Mouse (Mus musculus) thymus, adult 18-20 months (tissue): ENCODE results near the gene Barx2.
A peak's percentile ranks its signal among the peaks of the same experiment; 100 is the strongest.

ENCODE experiments used
- DNase-seq, 2 experiments: peaks; one replicate each; pipeline ENCODE4 v3.0.0; 2022; ENCODE audit warnings: mixed read lengths in 2 of 2

Barx2 gene

DNA sequence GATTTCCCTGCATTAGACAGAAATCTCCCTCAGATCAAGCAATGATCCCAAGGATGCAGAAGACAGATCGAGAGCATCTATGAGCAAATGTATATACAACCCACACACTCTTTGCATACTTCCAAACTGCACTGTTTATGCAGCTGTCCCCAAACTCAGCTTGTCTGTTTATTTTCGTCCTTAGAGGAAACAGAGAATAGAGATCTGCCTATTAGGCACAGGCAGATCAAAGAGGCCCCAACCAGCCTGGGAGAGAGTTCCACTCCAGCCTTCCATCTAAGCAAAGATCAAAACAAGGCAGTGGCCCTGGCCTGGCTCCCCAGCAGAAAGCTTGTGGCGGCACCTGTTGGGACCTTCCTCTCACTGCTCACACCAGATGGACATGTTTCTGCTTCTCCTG, 27.0 kb downstream of the Barx2 start:
- no peak for DNase-seq

DNA sequence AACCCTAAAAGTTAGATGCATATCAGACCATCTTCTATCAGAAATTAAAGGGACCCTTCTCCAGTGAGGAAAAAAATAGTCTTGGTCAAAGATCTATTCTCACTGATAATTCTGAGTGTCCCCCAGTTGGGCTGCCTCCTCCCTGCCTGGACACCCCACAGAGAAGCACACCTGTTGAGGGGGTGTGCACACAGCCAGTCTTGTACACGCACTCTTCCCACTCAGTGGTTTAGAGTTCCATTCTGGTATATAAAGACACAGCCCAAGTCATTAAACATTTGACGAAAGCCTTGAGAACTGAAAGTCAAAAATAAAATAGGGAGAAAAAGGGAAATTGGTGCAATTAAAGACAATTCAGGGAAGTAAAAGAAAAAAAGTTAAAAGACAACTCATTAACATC, 30.9 kb downstream of the Barx2 start:
- no peak for DNase-seq

DNA sequence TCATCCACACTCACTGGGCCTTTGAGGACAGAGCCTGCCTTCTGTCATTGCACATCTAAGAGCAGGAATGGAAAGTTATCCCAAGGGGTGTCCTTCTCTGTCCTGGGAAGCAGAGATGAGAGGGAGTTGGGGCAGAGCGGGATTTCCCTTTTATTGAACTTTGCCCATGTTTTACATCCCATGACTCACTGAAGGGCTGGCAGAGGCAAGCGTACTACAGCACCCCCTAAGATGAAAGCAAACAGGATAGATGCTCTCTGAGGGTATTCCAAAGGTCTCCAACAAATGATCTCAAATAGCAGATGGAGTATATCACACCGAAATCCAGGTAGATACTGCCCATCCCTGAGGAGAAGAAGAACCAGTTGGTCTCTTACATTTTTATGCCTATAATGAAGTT, 37.7 kb downstream of the Barx2 start:
- DNase-seq = no peak

DNA sequence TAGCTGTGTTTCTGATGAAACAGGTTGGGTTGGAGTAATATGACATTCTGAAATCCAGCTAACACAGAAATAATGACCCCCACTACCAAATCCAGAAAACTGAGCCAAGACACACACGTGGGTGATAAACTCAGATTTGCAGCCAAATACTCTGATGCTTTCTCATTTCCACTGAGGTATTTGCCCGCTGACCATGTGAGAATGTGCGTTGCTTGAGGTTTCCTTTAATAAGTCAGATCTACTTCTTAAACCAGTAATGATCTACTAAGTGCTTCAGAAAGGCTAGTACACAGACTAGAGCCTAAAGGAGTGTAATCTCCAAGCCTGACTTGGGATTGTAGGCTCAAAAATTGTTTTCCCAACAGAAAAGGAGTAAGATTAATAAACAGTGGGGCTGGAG, 39.0 kb downstream of the Barx2 start:
- DNase-seq = no peak

DNA sequence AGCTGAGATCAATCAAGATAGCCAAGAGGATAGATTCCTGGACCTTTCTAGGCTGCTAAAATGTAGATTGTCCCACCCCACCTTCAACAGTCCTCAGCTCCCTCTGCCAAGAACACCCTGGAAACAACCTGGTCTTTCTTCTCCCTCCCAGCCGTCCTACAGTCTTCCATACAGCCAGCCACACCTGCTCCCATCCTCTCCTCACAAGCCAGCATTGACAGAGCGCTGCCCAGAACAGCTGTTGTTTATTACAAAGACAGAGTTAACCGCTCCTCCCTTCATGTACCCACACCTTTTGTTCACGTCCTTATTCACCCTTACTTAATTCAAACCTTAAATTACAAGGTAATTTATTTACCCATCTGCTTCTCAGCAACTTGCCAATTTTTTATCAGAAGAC, 41.9 kb downstream of the Barx2 start:
- DNase-seq = no peak

DNA sequence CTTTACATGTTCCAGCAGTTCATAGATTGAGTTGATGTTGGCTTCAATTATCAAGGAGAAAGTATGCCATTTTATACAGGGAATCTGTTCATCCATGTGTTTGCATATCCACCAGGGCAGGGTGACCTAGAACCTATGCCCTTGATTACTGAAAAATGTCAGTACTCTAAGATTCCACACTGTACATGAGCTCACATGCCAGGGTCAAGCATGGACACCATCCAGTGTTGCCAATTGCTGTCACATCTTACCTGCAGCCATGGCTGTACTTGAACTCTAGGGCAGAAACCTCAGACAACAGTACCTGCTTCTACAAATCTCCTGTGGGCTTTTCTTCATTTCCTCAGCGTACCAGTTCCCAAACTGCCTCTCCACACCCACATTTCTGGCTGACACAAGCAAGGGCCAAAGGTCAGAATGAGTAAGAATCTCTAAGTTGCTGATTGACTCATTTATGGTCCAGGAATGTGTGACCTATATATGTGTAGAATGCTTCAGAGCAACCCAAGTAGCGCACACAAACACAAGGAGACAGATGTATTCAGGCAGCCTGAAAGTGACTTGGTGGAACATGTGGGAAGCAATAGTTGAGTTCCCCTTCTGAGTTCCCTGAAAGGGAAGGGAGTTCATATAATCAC, 44.3 kb downstream of the Barx2 start:
- DNase-seq = no peak

DNA sequence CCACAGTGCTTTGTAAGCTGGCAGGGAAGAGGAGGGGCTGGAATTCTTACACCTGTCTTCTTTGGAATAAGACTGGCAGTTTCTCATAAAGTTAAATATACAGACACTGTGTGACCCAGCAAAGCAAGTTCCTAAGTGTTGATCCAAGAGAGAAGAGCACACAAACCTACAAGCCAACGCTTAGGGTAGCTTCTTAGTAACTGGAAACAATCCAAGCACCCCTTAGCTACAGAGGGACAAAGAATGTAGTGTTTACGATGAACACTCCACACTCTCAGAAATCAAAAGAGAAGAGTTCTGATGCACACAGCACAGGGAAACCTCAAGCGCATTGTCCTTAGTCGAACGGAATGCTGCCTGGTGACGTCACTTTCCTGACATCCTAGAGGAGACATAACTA, 49.4 kb downstream of the Barx2 start:
- DNase-seq = no peak

DNA sequence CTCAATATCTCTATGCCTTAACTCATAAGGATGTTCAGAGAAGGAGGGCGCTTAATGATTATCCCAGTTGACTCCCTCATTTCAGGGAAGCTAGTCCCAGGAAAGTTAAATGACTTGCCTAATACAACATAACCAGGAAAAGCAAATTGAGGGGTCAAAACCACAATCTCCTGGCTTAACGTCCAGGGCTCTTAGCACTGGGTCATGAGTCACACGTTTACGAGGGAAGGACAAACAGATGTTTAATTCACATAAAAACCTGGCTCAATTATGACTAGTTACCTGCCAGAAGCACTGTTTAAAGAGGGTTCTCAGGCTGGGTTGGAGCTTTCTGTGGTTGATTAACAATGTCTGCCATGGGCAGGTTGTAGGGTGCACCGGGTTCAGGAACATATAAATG, 53.8 kb downstream of the Barx2 start:
- DNase-seq = no peak

DNA sequence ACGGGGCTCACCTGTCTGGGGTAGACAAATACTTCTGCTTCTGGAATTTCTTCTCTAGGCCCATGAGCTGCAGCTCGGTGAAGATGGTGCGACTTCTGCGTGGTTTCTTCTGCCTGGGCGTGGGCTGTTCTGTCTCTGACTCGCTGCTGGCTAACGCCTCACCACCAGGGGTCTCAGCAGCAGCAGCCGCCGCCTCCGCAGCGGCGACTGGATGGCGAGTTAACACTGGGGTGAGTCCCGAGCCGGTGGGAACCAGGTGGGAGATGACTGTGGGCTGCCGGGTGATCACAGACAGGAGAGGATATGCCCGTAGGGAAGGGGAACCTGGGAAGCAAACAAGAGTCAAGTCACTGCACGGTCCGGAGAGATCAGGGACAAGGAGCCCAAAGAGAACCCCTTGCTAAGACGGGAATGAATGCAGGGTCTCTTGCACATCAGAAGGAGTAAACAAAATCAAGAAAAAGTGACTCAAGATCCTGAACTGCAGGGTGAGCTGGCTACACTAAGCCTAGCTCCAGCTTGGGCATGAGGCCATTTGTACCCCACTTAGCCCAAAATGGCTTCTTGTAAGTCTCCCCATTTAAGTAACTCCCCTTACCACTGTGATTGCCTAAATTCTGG, 54.4 kb downstream of the Barx2 start:
- no peak for DNase-seq

DNA sequence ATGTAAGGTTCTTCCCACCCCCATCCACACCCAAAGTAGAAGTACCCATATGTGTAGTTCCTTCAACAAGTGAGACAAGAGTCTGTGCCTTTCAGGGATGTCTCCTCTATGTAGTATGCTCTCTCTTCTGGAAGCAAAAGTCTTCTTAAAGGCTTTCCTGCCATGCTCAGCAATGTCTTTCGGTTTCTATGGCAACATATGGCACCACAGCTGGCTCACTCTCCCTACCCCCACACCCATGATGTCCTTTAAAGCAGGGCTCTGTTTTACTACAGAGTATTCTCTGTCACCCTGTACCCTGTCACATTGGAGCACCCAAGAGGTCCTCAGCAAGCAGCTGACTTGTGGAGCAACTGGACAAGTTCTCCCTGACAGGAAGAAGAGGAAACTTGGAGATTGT, 55.8 kb downstream of the Barx2 start:
- DNase-seq = no peak

DNA sequence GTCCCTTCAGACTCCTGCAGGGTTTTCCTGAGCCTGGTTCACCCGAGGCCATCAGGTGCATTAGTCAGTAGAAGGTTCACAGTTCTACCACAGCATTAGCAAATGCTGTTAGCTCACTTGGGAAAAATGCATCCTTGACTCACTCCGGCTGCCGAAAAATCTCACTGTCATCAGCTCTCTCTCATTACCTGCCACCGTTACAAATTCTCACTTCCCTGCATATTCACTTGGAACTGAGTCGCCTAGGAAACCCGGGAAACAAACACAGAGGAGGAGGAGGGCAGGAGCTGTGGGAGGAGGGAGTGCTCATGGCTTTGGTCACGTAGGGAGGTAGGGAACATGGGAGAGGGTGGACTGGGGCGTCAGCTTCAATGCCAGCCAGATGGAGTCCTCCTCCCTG, 56.8 kb downstream of the Barx2 start:
- DNase-seq = no peak

DNA sequence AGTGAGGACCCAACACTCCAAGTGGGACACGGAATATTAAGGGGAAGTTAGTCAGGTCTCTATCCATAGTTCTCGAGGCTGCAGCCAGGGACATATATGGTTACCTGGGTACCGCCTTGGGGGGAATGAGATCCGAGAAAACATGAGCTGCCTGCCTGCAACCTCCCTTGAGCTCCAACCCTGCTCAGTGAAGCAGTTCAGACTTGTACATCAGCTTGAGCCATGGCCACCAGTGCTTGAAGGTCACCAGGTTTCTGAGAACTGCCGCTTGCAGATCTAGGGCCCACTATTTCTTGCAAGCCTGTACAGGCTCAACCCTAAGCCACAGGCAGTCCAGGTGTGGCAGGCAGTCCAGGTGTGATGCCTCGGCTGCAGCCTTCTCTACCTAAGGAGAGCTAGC, 57.6 kb downstream of the Barx2 start:
- no peak for DNase-seq

DNA sequence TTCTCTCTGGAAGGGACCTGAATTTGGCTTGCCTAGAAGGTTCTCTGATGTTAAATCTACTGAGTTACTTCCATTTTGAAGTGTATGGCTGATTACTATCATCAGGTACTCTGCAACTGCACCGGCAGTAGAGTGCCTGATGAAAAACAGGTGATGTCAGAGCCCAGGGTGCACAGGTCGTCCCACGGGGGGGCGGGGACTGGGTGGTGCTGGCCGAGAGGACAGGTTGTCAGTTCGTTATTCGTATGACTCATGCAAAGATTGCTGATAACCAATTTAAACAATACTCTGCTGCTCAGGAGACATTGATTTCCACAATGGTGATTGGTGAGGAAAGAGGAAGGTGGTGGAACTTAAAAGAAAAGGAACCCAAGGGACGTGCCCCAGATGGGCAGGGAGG, 61.6 kb downstream of the Barx2 start:
- no peak for DNase-seq

DNA sequence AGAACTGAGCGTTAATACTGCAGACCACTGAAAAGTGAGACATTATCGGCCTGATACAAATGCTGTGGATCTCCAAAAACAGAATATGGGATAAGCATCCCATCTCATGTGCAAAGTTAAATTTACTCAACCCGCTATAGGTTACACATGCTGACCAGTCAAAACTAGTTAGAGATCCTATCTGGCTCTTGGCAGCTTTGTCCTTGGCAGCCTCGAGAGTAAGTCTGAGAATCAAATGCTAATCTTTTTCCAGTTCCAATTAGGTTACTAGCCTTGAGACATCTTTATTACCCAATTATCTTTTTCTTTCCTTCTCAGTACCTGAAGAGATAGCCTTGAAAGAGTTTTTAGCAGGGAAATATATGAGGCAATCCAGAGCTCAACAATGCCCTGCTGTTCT, 62.6 kb downstream of the Barx2 start:
- no peak for DNase-seq

DNA sequence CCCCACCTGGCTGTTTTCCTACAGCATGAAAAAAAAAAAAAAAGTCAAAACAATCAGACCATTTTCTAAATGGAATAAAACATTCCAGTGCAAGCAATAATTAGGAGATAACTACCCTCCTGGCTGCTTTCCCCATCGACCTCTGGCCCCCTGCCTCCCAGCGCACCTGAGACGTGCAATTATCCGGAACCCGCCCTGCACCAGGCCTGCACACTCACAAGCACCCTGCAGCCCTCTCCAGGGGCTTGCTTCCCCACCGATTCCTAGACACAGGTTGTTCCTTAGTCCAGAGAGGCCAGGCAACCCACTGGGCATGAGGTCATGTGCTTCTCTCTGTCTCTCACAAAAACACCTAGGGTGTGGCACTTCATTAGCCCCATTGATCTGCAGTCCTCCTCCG, 63.9 kb downstream of the Barx2 start:
- no peak for DNase-seq

DNA sequence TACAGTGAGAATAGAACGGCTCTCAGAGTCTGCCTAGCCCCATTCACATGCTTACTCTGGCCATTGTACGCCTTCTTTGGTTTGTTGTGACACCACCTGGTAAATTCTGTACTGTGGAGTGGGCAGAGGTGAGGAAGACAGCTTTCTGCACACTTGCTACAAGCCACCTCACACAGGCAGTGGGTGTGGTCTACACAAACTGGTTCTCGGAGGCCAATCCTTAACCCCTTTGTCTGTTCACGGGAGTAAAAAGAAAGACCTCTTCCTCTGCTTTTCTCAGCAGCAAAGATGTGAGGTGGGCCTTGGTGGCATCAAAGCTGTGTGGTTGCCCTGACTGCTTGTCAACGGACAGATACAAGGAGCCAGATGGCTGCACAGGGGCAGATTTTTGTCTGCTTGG, 68.6 kb downstream of the Barx2 start:
- peak; percentile 22 to 45 for DNase-seq

DNA sequence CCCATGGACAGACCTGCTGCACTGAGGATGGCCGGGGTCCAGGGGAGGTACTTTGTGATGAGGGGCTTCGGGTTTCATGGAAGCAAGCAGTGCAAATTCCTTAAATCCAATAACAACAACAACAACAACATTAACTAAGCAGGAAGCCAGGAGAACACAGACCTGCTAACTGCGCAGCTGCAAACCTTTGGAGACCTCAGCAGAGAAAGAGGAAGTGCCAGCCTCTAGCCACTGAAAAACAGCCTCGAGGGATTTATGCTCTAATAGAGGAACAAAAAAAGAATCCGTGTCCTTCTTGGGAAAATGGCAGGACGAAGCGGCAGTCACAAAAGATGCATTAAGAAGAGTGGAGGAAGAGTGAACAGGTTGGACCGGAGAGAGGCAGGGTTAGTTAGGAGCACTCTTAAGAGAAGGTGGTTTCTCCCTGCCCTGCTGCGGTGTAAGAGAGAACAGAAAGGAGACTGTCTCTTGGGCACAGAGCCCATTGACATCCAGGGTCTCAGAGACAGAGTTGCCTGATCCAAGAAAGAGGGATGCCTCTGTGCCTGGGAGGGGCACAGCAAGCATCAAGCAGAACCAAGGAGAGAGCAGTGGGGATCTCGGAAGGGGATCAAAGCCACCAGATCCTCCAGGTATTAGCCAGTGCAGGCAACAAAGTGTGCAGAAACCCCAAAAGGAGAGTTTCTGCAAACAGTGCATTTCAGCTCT, 72.0 kb downstream of the Barx2 start:
- no peak for DNase-seq

DNA sequence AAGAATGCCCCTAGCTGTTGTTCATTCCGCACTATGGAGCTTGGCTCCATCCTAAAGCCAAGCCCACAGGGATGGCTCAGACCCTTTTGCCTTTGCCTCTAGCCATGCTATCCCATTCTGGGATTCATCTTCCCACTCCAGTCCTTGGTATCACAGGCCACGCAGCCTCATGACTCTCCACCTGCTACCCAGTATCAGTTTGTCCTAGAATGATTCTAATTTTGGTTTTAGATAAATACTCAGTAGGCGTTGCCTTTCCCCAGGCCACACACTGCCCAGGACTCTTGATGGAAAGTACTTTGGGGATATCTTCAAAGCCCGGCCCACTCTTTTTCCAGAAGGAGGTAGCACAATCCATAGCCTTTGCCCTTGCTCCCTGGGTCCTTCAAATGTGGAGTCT, 72.7 kb downstream of the Barx2 start:
- no peak for DNase-seq

DNA sequence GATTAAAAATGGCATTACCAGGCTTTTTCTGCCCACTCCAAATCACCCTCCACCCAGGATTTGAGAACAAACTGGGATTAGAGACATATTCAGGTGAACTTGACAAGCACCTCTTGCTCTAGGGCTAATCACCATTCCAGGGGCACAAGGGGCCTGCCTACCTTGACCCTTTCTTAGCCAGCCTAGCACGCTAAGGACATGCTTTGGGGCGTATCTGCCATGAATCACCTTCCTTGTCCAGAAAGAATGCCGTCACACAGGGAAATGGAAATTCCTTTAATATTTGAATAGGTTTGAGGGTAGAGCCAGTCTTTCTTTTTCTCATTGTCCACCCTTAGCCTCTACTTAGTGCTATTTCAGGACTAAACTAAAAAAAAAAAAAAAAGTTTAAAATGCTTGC, 73.2 kb downstream of the Barx2 start:
- no peak for DNase-seq

DNA sequence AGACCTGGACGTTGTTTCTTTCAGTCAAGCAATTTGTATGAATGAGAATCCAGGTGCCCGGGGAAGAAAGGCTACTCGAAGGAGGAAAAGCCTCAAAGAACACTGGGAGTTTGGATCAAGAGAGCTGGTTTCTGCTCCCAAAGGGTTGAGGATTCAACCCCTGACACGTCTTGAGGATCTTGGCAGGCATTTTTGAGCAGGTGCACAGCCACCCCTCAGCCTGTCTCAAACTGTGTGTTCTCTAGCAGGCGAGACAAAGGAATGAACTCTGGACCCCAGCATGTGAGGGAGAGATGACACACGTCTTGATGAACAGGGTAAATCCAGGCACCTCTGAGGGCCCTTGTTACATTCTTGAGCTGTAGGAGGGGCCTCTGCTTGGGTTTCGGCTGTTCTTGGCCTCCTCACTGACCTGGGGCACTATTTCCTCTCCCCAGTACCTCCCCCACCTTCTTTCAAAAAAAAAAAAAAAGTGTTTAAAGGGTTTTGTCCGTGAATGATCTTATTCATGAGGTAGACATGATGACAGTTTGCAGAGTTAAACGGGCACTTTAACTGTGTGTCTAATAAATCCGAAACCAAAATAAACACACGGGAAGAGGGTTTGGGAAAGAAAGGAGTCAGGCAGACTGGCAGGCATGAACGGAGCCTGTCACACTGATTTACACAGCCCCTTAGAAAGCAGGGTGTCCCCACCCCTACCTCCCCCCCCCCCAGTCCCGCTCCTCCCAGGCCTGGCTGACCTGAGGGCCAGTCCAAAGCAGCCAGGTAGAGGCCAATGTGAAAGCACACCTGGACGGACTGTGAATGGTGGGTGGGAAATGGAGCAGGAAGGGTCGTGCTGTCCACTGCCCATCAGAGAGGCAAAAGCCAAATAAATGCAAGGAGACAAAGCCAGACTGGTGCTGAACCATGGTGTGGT, 73.9 kb downstream of the Barx2 start:
- no peak for DNase-seq

DNA sequence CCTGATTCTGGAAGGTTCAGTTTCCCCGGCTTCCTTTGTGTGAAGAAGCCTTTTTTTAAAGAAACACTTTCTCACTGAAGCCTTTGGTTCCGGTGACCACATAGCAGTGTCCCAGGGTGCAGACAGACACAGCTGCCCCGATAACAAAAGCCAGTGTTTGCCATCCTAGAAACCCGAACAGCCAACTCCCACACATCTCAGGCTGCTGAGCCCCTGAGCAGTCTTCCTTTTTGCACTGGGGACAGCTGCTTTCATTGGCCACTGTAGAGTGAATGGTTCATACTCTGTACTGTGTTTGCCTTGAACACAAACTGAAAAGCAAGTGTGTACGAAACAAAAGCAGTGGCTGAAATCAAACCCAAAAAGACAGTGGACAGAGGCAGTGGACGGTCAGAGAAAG, 75.2 kb downstream of the Barx2 start:
- DNase-seq = no peak

DNA sequence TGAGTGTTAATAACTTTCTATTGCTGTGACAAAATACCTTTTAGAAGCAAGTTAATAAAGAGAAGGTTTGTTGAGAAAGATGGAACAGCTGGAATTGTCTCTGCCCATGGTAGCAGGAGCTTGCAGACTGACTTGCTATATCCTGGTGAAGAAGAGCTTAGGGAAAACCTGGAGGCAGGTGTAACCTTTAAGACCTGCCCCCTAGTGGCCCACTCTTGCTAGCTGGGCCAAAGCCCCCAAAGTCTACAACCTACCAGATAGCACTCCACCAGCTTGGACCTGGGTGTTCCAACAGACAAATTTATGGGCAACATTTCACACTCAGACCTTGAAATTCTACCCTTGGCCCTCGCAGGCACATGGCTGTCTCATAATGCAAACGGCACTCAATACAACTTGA, 104.5 kb downstream of the Barx2 start:
- DNase-seq = no peak

DNA sequence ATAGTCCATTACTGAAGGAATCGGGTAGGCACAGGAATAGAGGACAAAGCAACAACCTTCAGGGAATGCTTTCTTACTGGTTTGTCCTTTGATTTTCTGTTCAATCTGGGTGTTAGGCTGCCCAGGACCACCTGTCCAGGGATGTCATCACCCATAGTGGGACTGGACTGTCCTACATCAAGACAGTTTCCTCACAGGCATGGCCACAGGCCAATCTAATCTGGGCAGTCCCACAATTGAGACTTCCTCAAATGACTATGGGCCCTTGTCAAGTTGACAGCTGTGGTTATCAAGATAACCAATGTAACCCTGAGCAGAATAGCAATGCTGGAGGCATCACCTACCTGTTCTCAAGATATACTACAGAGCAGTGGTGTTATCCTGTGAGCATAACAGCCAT, 110.6 kb downstream of the Barx2 start:
- no peak for DNase-seq
